Mouse (Mus musculus) neural tube, embryonic 14.5 days (tissue): ENCODE measurements around the gene Pnpla6. TPM values are rescaled to one million over a fixed set of nuclear protein-coding genes. Genes with fewer than 3 reads are reported as not detected.

Source experiments
- ATAC-seq: fragments of 200-750 bp; cut with Nextera tagmentation; 2 replicates; pipeline ENCODE4 v1.8.0; 2017; ENCODE audit warnings: low read depth, mild to moderate bottlenecking, moderate TSS enrichment, moderate library complexity
- H3K27ac ChIP-seq: fragments of 300-500 bp; sonication (generic); 2 replicates; pipeline ENCODE4 v1.5.1; 2014; ENCODE audit warnings: low read depth, mild to moderate bottlenecking, control low read depth, low read length, moderate library complexity, mixed read lengths
- H3K27me3 ChIP-seq: fragments of 300-500 bp; sonication (generic); 2 replicates; pipeline ENCODE4 v1.6.1; 2014; ENCODE audit warnings: low read length; ENCODE audit not compliant: control insufficient read depth, insufficient read depth
- H3K36me3 ChIP-seq: fragments of 300-500 bp; sonication (generic); 2 replicates; pipeline ENCODE4 v1.6.1; 2014; ENCODE audit warnings: low read length, mixed read lengths; ENCODE audit not compliant: control insufficient read depth, insufficient read depth
- H3K4me1 ChIP-seq: fragments of 300-500 bp; sonication (generic); 2 replicates; pipeline ENCODE4 v1.6.1; 2014; ENCODE audit warnings: low read length; ENCODE audit not compliant: control insufficient read depth, insufficient read depth
- H3K4me2 ChIP-seq: fragments of 300-500 bp; sonication (generic); 2 replicates; pipeline ENCODE4 v1.6.1; 2014; ENCODE audit warnings: mild to moderate bottlenecking, low read depth, low read length, control low read depth
- H3K4me3 ChIP-seq: fragments of 300-500 bp; sonication (generic); 2 replicates; pipeline ENCODE4 v1.5.1; 2014; ENCODE audit warnings: low read depth, low read length, control low read depth, mixed read lengths
- H3K9ac ChIP-seq: fragments of 300-500 bp; sonication (generic); replicated peaks from 2 replicates; pipeline ENCODE4 v1.6.1; 2014; ENCODE audit warnings: low read depth, mild to moderate bottlenecking, control low read depth, low read length, mixed read lengths
- H3K9me3 ChIP-seq: fragments of 300-500 bp; sonication (generic); 2 replicates; pipeline ENCODE4 v1.6.1; 2016; ENCODE audit warnings: low read length; ENCODE audit not compliant: control insufficient read depth
- WGBS: fragments of 180-500 bp; shearing (Covaris S2); extraction: QIAGEN DNeasy Blood & Tissue Kit; methylation state at CpG from one replicate; pipeline ENCODE4 v1.1.7; 2014; 5-methylcytosine and 5-hydroxymethylcytosine counted together
- polyA plus RNA-seq: library from polyadenylated mRNA; unstranded; fragments of >200 nt; fragmentation: Nextera tagmentation; extraction: Ambion mirVana; gene quantifications from 2 replicates; pipeline ENCODE4 v1.2.1, GENCODE M21; 2014

Pnpla6 gene
- polyA plus RNA-seq, result 33.5 and 38.0 TPM in 2 replicates

GRCm38 (mm10) chr8:3515260-3515671 is at the start of gene Pnpla6:
Gene Pnpla6, plus strand, starts transcription at chr8:3515384.
- 0 out of 2 replicates have a peak, but pooled peaks cover 5% of the 10 kb centered on the region for H3K36me3 ChIP-seq
- peak within 1 kb of the TSS; percentile 52 for H3K9ac ChIP-seq
- H3K27ac ChIP-seq, result peak within 1 kb of the TSS; percentile 58
- peak within 1 kb of the TSS; percentile 50 for H3K4me3 ChIP-seq
- no peaks in the 10 kb centered on the region for H3K9me3 ChIP-seq
- H3K27me3 ChIP-seq, result no peaks in the 10 kb centered on the region
- no peaks in the 10 kb centered on the region for H3K4me1 ChIP-seq
- peak within 1 kb of the TSS; percentile 90 for H3K4me2 ChIP-seq
- under 1% methylated on average over 25 of the region's 25 CpGs for WGBS
- peak; percentile 78 for ATAC-seq

DNA sequence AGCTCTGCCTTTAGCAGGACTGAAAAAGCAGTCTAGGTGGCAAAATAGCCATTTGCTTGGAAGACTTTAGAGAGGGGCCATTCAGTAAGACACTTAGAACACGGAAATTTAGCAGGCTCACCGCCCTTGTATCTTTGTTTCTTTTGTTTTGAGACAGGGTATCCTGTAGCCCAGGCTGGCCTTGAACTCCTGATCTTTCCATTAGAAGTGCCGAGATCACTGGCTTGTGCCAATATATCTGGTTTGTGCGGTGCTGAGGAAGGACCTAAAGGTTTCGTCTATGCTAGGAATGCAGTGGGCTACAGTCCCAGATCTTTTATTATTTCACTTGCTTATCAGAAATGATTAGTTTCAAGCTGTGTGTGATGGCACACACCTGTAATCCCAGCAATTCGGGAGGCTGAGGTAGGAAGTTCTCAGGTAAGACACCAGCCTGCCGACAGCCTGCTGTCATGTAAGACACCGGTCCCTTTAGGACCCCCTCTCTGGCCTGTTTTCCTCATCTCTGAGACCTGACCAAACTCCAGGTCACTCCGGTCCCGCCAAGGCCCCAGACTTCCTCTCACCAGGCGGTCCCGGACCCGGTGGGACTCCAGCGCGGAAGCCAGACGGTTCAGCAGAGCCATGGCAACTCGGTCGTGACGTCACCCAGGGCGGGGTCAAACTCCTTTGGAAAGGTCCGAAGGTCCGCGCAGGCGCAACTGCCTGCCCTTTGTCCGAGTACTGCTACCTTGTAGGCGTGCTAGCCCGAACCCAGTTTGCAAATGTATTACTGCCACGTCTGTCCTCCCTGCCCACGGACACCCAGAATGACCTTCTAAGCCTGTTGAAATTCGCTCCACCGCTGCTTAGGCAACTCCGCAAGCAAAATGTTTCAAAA is 47.9 kb upstream of the Pnpla6 start, which contains the start of gene Pex11g:
TSS of gene Pex11g (minus strand) at position 675 of the 880 bp plus-strand sequence.
- ATAC-seq, result peak; percentile 93
- WGBS, result 9% methylated on average over 32 of the region's 32 CpGs

GRCm38 (mm10) chr8:3467886-3468545 is 47.2 kb upstream of the Pnpla6 start:
- ATAC-seq, result 0 out of 2 replicates have a peak, but pooled peaks have one; percentile 12
- Histone ChIP-seq H3K4me1 (no peaks in the 10 kb centered on the region), H3K9ac (peak overlapping the region; percentile 53), H3K9me3 (no peaks in the 10 kb centered on the region), H3K36me3 (no peaks in the 10 kb centered on the region), H3K27me3 (no peaks in the 10 kb centered on the region), H3K4me2 (peak overlapping the region; percentile 64), H3K27ac (peak overlapping the region; percentile 82), H3K4me3 (peak overlapping the region; percentile 38)
- 54% methylated on average over 9 of the region's 9 CpGs for WGBS

More for the DNA sequence above, 47.9 kb upstream of the Pnpla6 start, which contains the start of gene Pex11g:
- H3K27me3 ChIP-seq, result no peaks in the 10 kb centered on the region
- no peaks in the 10 kb centered on the region for H3K9me3 ChIP-seq
- H3K27ac ChIP-seq, result peak within 1 kb of the TSS; percentile 82
- H3K4me3 ChIP-seq, result peak within 1 kb of the TSS; percentile 38
- peak within 1 kb of the TSS; percentile 64 for H3K4me2 ChIP-seq
- H3K36me3 ChIP-seq, result no peaks in the 10 kb centered on the region
- peak within 1 kb of the TSS; percentile 53 for H3K9ac ChIP-seq
- H3K4me1 ChIP-seq, result no peaks in the 10 kb centered on the region

GRCm38 (mm10) chr8:3468838-3469237 is 46.3 kb upstream of the Pnpla6 start:
- no peaks in the 10 kb centered on the region for H3K27me3 ChIP-seq
- H3K9me3 ChIP-seq, result no peaks in the 10 kb centered on the region
- H3K4me1 ChIP-seq, result no peaks in the 10 kb centered on the region
- no peak overlapping the region for H3K4me3 ChIP-seq
- ATAC-seq, result no peak
- no peak overlapping the region for H3K4me2 ChIP-seq
- no peak overlapping the region for H3K27ac ChIP-seq
- no peaks in the 10 kb centered on the region for H3K36me3 ChIP-seq
- WGBS, result 92% methylated on average over 1 of the region's 1 CpGs
- H3K9ac ChIP-seq, result no peak overlapping the region

DNA sequence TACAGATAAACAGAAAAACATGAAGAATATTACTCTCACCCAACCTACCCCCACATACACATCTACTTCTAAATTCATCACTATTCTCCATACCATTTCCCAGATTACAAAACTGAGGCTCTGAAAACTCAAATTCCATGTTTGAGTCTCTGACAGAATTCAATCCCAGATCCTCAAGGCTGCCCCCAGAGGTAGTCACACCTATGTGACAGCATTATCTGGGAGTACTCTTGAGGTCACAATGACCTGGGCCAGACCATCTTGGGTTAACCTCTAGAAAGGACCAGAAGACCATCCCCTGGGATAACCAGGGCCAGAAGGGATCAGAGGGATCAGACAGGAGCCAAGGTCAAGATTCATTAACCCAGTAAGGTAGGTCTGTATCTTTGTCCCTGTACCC is 44.6 kb upstream of the Pnpla6 start, which contains the start of gene Tex45:
TSS of gene Tex45 (plus strand) at position 301 of the 400 bp plus-strand sequence.
- H3K4me1 ChIP-seq, result no peaks in the 10 kb centered on the region
- H3K27ac ChIP-seq, result no peak within 1 kb of the TSS
- no peak for ATAC-seq

DNA sequence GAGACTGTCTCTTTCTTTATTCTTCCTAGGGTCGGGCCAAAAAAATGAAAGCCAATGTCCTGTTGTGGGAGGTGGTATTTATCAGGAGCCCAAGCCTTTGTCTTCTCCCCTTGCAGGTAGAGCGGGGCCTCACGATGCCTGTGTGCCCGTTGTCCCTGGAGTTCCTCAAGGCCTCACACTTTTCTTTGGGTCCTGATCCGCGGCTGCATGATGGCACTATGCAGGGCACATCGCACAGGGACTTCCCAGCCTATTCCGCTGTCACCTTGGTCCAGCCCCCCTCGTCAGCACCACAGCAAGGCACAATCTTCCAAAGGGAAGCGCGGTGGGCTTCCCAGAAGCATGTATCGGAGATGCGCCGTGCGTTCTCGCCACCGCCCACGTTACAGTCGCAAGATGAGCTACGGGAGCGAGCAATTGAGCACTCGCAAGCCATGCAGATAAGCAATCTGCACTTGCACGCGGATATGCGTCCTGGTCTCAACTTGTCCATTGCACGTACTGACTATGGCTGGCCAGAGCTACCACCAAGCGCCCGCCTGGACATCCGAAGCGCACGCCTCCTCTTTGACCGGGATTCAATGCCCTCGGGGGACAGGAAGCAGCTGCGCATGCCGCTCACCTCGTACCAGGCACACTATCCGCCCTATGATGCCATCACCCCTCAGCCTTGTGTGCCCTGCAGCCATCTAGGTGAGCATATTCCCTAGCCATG is 39.3 kb upstream of the Pnpla6 start:
- Histone ChIP-seq H3K27me3 (no peaks in the 10 kb centered on the region), H3K4me1 (no peaks in the 10 kb centered on the region), H3K4me3 (peak overlapping the region; percentile 25), H3K9ac (peak overlapping the region; percentile 44), H3K4me2 (peak overlapping the region; percentile 48), H3K36me3 (no peaks in the 10 kb centered on the region), H3K27ac (no peak overlapping the region), H3K9me3 (no peaks in the 10 kb centered on the region)
- 28% methylated on average over 37 of the region's 37 CpGs for WGBS
- peak; percentile 75 for ATAC-seq

More for the DNA sequence above, 44.6 kb upstream of the Pnpla6 start, which contains the start of gene Tex45:
- no peak within 1 kb of the TSS for H3K4me3 ChIP-seq
- no peaks in the 10 kb centered on the region for H3K27me3 ChIP-seq
- H3K4me2 ChIP-seq, result no peak within 1 kb of the TSS
- no peaks in the 10 kb centered on the region for H3K36me3 ChIP-seq
- no peaks in the 10 kb centered on the region for H3K9me3 ChIP-seq
- H3K9ac ChIP-seq, result no peak within 1 kb of the TSS

- no peak overlapping the region for H3K9ac ChIP-seq
- no peaks in the 10 kb centered on the region for H3K27me3 ChIP-seq
- no peaks in the 10 kb centered on the region for H3K36me3 ChIP-seq
- H3K27ac ChIP-seq, result no peak overlapping the region
- no peak for ATAC-seq
- no peaks in the 10 kb centered on the region for H3K4me1 ChIP-seq
- no peaks in the 10 kb centered on the region for H3K9me3 ChIP-seq
- WGBS, result 77% methylated on average over 4 of the region's 4 CpGs
- no peak overlapping the region for H3K4me3 ChIP-seq
- no peak overlapping the region for H3K4me2 ChIP-seq
Observed at GRCm38 (mm10) chr8:3480221-3480785, 34.9 kb upstream of the Pnpla6 start.

- no peaks in the 10 kb centered on the region for H3K27me3 ChIP-seq
- WGBS, result 67% methylated on average over 5 of the region's 5 CpGs
- H3K4me1 ChIP-seq, result no peaks in the 10 kb centered on the region
- no peak overlapping the region for H3K4me3 ChIP-seq
- no peak overlapping the region for H3K4me2 ChIP-seq
- H3K9me3 ChIP-seq, result no peaks in the 10 kb centered on the region
- no peak for ATAC-seq
- no peak overlapping the region for H3K9ac ChIP-seq
- no peak overlapping the region for H3K27ac ChIP-seq
- H3K36me3 ChIP-seq, result no peaks in the 10 kb centered on the region
Observed at GRCm38 (mm10) chr8:3481605-3482004, 33.6 kb upstream of the Pnpla6 start.
